Mouse (Mus musculus) MEL (cell line): ENCODE results near the gene Sipa1l3.

Experiments
- CHD2 ChIP-seq: IDR thresholded peaks from 2 replicates; pipeline ENCODE4 v1.6.1; 2011; ENCODE audit warnings: low read length, improper control_type of control experiment
- CTCF ChIP-seq, 3 experiments: IDR thresholded peaks in 2 of 3; conservative IDR thresholded peaks in 1 of 3; 2 replicates each; pipeline ENCODE4 v1.5.1; 2011 to 2012; ENCODE audit warnings: low read length in 3 of 3, low read depth in 2 of 3, mild to moderate bottlenecking in 2 of 3, improper control_type of control experiment in 1 of 3, inconsistent platforms in 1 of 3, mixed read lengths in 1 of 3, moderate library complexity in 1 of 3; ENCODE audit not compliant: control insufficient read depth in 1 of 3, insufficient read depth in 1 of 3, poor library complexity in 1 of 3, severe bottlenecking in 1 of 3
- EP300 ChIP-seq, 2 experiments: IDR thresholded peaks; 2 replicates each; pipeline ENCODE4 v1.6.1; 2011; ENCODE audit warnings: improper control_type of control experiment in 2 of 2, low read length in 2 of 2, low read depth in 1 of 2, mild to moderate bottlenecking in 1 of 2
- HCFC1 ChIP-seq: IDR thresholded peaks from 2 replicates; pipeline ENCODE4 v1.6.1; 2012; ENCODE audit warnings: low read depth, mild to moderate bottlenecking, inconsistent platforms, low read length, improper control_type of control experiment, moderate library complexity
- JUND ChIP-seq: IDR thresholded peaks from 2 replicates; pipeline ENCODE4 v1.6.1; 2011; ENCODE audit warnings: low read depth, mild to moderate bottlenecking, improper control_type of control experiment, low read length
- KAT2A ChIP-seq: conservative IDR thresholded peaks from 2 replicates; pipeline ENCODE4 v1.6.1; 2012; ENCODE audit warnings: low read depth, low read length, improper control_type of control experiment, inconsistent platforms
- MAFK ChIP-seq: IDR thresholded peaks from 2 replicates; pipeline ENCODE4 v1.6.1; 2011; ENCODE audit warnings: low read depth, mild to moderate bottlenecking, low read length, improper control_type of control experiment, borderline replicate concordance
- MAX ChIP-seq: IDR thresholded peaks from 2 replicates; pipeline ENCODE4 v1.6.1; 2011; ENCODE audit warnings: low read length, improper control_type of control experiment
- NELFE ChIP-seq: IDR thresholded peaks from 2 replicates; pipeline ENCODE4 v1.6.1; 2011; ENCODE audit warnings: low read depth, low read length, improper control_type of control experiment
- POLR2A ChIP-seq, 2 experiments: IDR thresholded peaks; 2 replicates each; pipeline ENCODE4 v1.6.1; 2011 to 2012; ENCODE audit warnings: low read length in 2 of 2, mild to moderate bottlenecking in 2 of 2, control low read depth in 1 of 2, improper control_type of control experiment in 1 of 2, low read depth in 1 of 2, moderate library complexity in 1 of 2; ENCODE audit not compliant: control insufficient read depth in 1 of 2, insufficient read depth in 1 of 2, poor library complexity in 1 of 2
- RAD21 ChIP-seq: IDR thresholded peaks from 2 replicates; pipeline ENCODE4 v1.6.1; 2011; ENCODE audit warnings: mild to moderate bottlenecking, low read depth, low read length, improper control_type of control experiment
- SIN3A ChIP-seq: IDR thresholded peaks from 2 replicates; pipeline ENCODE4 v1.6.1; 2012; ENCODE audit warnings: low read length, improper control_type of control experiment, inconsistent platforms
- USF2 ChIP-seq, 2 experiments: IDR thresholded peaks; 2 replicates each; pipeline ENCODE4 v1.6.1; 2011 to 2012; ENCODE audit warnings: improper control_type of control experiment in 2 of 2, low read length in 2 of 2, borderline replicate concordance in 1 of 2, inconsistent platforms in 1 of 2, low read depth in 1 of 2, mild to moderate bottlenecking in 1 of 2; ENCODE audit not compliant: insufficient read depth in 1 of 2
- ZNF384 ChIP-seq: IDR thresholded peaks from 2 replicates; pipeline ENCODE4 v1.6.1; 2012; ENCODE audit warnings: low read depth, mild to moderate bottlenecking, inconsistent platforms, low read length, improper control_type of control experiment

DNA sequence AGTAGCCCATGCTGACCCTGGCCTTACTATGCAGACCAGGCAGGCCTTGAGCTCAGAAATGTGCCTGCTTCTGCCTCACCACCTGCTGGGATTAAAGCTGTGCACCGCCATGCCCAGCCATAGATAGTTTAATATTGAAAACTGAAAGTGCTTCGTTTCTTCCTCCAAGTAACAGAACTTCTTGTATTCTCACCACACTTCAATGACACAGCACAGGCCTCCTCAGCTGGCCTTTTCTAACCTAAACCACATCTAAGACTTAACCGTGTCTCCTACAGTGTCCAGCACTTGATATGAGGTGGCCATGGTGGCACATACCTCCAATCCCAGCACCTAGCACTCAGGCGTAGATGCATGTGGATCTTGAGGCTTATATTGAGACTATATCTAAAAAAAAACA is 248.0 kb downstream of the Sipa1l3 start:
- TF ChIP-seq ZNF384, result no peak
- TF ChIP-seq POLR2A (IDR thresholded peaks at IDR 0.05; ENCODE audit: control insufficient read depth in 1 of 2, insufficient read depth in 1 of 2, low read depth in 1 of 2, low read length in 2 of 2, poor library complexity in 1 of 2), result no peak
- TF ChIP-seq CTCF (IDR thresholded peaks at IDR 0.05 in 2 of 3, conservative IDR thresholded peaks at IDR 0.05 in 1 of 3; ENCODE audit: control insufficient read depth in 1 of 3, insufficient read depth in 1 of 3, low read depth in 2 of 3, low read length in 3 of 3, poor library complexity in 1 of 3, severe bottlenecking in 1 of 3), result no peak
- no peak for TF ChIP-seq CHD2
- TF ChIP-seq USF2 (IDR thresholded peaks at IDR 0.05; ENCODE audit: borderline replicate concordance in 1 of 2, insufficient read depth in 1 of 2, low read depth in 1 of 2, low read length in 2 of 2), result no peak
- TF ChIP-seq MAX, result no peak
- TF ChIP-seq JUND, result no peak
- no peak for TF ChIP-seq MAFK
- no peak for TF ChIP-seq EP300 (IDR thresholded peaks at IDR 0.05; ENCODE audit: low read depth in 1 of 2, low read length in 2 of 2)
- no peak for TF ChIP-seq RAD21
- no peak for TF ChIP-seq HCFC1
- TF ChIP-seq KAT2A, result no peak
- TF ChIP-seq NELFE, result no peak
- TF ChIP-seq SIN3A, result no peak
